In the genomic region with DNA sequence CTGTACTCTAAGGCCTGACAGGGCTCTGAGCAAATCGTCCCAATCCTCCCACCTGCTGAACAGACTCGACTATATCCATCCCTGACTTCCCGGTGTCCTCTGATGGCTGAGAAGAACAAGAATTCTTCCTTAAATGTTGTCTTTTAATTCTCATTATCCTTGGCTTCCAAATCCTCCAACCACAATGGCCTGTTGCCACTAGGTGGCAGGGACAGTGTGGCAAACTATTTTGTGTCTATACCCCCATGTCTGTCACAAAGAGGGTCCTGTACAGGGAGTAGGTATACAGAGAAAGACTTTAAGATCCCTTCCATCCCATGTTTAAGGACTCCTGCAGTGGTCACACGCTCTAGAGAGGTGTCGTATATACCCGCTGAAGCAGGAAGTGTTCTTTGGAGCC, we compare ENCODE assay signal across 16 mouse cellular contexts. TPM values are rescaled to one million over a fixed set of nuclear protein-coding genes. Genes with fewer than 3 reads are reported as not detected.
DNase-seq lines count a peak whose midpoint lies in the region; ATAC-seq and TF ChIP-seq lines count a peak whose summit lies in the region.
"Had no signal": no experiment of that assay in that cellular context is flagged by ENCODE, and none has a peak within 500 bp of the region (broad histone marks: within the 10 kb centered on the region; RNA-seq: fewer than 3 reads in every experiment).

No protein-coding gene starts in this region.

- peak; percentile 18; the same call in 1 of the 2 replicates for TF ChIP-seq CTCF in cerebellum, adult 2 months (IDR thresholded peaks at IDR 0.05; ENCODE audit: borderline replicate concordance, insufficient read depth, low read depth, low read length)
- peak; percentile 54 for TF ChIP-seq CTCF in kidney, postnatal 0 days (IDR thresholded peaks at IDR 0.05; ENCODE audit: low read depth)
- 0 out of 2 replicates have a peak, but pooled peaks have one; percentile 17 for TF ChIP-seq CTCF in cortical plate, adult 2 months (IDR thresholded peaks at IDR 0.05; ENCODE audit: extremely low read depth, insufficient read depth, low read length)

- H3K4me2 ChIP-seq in heart, embryonic 13.5 days, result peak overlapping the region; percentile 59
- H3K4me2 ChIP-seq in kidney, postnatal 0 days (ENCODE audit: low read length), result no peak overlapping the region
- H3K4me2 ChIP-seq: hindbrain, embryonic 15.5 days had no signal

- DNase-seq in cerebellum, adult 2 months, result no peak
- DNase-seq in cerebellum, adult 11 months, result no peak
- no peak for DNase-seq in heart, postnatal 14 days
- no peak for DNase-seq in kidney, postnatal 0 days (ENCODE audit: low spot score)
- DNase-seq in kidney, adult 18-20 months, result no peak
- DNase-seq: cerebellum, adult 8-10 months; gastrocnemius, postnatal 10 days; kidney, postnatal 14 days; left cerebral cortex, postnatal 4 days had no signal

- intact Hi-C loops in heart, postnatal 14 days (cut with DNase I), result loop anchor here (2.0 kb wide), 1 partner anchor 14 kb away; the partner anchor contains the start of gene Atoh8

- peak overlapping the region; percentile 63 for H3K9ac ChIP-seq in heart, embryonic 13.5 days
- no peak overlapping the region for H3K9ac ChIP-seq in kidney, postnatal 0 days (ENCODE audit: low read depth, low read length)
- H3K9ac ChIP-seq: hindbrain, embryonic 15.5 days; neural tube, embryonic 12.5 days had no signal

- 73% methylated on average over 6 of the region's 6 CpGs for WGBS in cerebellum, adult 2 months
- WGBS in heart, embryonic 13.5 days, result 55% methylated on average over 6 of the region's 6 CpGs
- WGBS in kidney, postnatal 0 days, result 64% methylated on average over 6 of the region's 6 CpGs

- H3K27ac ChIP-seq in cerebellum, adult 2 months (ENCODE audit: insufficient read depth, low read length), result no peak overlapping the region
- H3K27ac ChIP-seq in heart, embryonic 13.5 days (replicated peaks), result peak overlapping the region; percentile 62
- no peak overlapping the region for H3K27ac ChIP-seq in kidney, postnatal 0 days
- no peak overlapping the region for H3K27ac ChIP-seq in cortical plate, adult 2 months (ENCODE audit: insufficient read depth, low read length)
- H3K27ac ChIP-seq: hindbrain, embryonic 15.5 days; neural tube, embryonic 12.5 days had no signal

- peaks cover 2% of the 10 kb centered on the region; the same call in 1 of the 2 replicates for H3K36me3 ChIP-seq in heart, embryonic 13.5 days
- no peaks in the 10 kb centered on the region for H3K36me3 ChIP-seq in kidney, postnatal 0 days (ENCODE audit: insufficient read depth, low read length)
- H3K36me3 ChIP-seq: hindbrain, embryonic 15.5 days; neural tube, embryonic 12.5 days had no signal

- H3K4me1 ChIP-seq in cerebellum, adult 2 months (ENCODE audit: control insufficient read depth, insufficient read depth, low read length), result peaks cover 50% of the 10 kb centered on the region
- H3K4me1 ChIP-seq in heart, embryonic 13.5 days, result peaks cover 81% of the 10 kb centered on the region
- H3K4me1 ChIP-seq in kidney, postnatal 0 days (replicated peaks; ENCODE audit: insufficient read depth, low read length), result peaks cover 61% of the 10 kb centered on the region
- peaks cover 5% of the 10 kb centered on the region for H3K4me1 ChIP-seq in cortical plate, adult 2 months (ENCODE audit: control insufficient read depth, insufficient read depth, low read length)

- no peaks in the 10 kb centered on the region for H3K9me3 ChIP-seq in heart, embryonic 13.5 days
- no peaks in the 10 kb centered on the region for H3K9me3 ChIP-seq in kidney, postnatal 0 days (replicated peaks; ENCODE audit: low read length)
- H3K9me3 ChIP-seq: hindbrain, embryonic 15.5 days; neural tube, embryonic 12.5 days had no signal

- H3K27me3 ChIP-seq in cerebellum, adult 2 months (ENCODE audit: control insufficient read depth, insufficient read depth, low read length), result no peaks in the 10 kb centered on the region
- no peaks in the 10 kb centered on the region for H3K27me3 ChIP-seq in heart, embryonic 13.5 days (replicated peaks)
- no peaks in the 10 kb centered on the region for H3K27me3 ChIP-seq in kidney, postnatal 0 days (ENCODE audit: insufficient read depth, low read length)

- no peak for TF ChIP-seq POLR2A in cerebellum, adult 2 months (IDR thresholded peaks at IDR 0.05; ENCODE audit: borderline replicate concordance, insufficient read depth, low read length)
- no peak for TF ChIP-seq POLR2A in cortical plate, adult 2 months (IDR thresholded peaks at IDR 0.05; ENCODE audit: extremely low read depth, insufficient read depth, low read length)

- no peak overlapping the region for H3K4me3 ChIP-seq in cerebellum, adult 2 months (replicated peaks; ENCODE audit: insufficient read depth, low read depth, low read length)
- H3K4me3 ChIP-seq in heart, embryonic 13.5 days, result no peak overlapping the region
- H3K4me3 ChIP-seq in kidney, postnatal 0 days (replicated peaks; ENCODE audit: low read depth, low read length), result no peak overlapping the region
- H3K4me3 ChIP-seq in cortical plate, adult 2 months (ENCODE audit: insufficient read depth, low read length), result no peak overlapping the region
- H3K4me3 ChIP-seq: hindbrain, embryonic 15.5 days; neural tube, embryonic 12.5 days had no signal

- no peak for ATAC-seq in heart, embryonic 13.5 days (ENCODE audit: extremely low read depth, insufficient number of reproducible peaks, low FRiP score, low TSS enrichment)
- ATAC-seq in kidney, postnatal 0 days (replicated peaks; ENCODE audit: low FRiP score, low read depth), result no peak
- ATAC-seq in frontal cortex, adult (ENCODE audit: low TSS enrichment), result no peak
- ATAC-seq: midbrain, embryonic 16.5 days had no signal

RNA-seq across cellular contexts. Expression of gene Atoh8, which starts 14.1 kb away (rescaled TPM):
- polyA plus RNA-seq in cerebellum, adult 2 months (2012; rRNA removed), result 4.4 and 5.9 TPM in 2 replicates
- polyA plus RNA-seq in heart, embryonic 13.5 days (2015; fragmentation: Nextera tagmentation; extraction: Ambion mirVana), result 13.3 and 13.7 TPM in 2 replicates
- 10 to 100 TPM; 10.1 to 11.3 TPM for total RNA-seq in heart, postnatal 14 days (2021)
- polyA plus RNA-seq in kidney, postnatal 0 days (2015; fragmentation: Nextera tagmentation; extraction: Ambion mirVana), result 18.0 and 20.8 TPM in 2 replicates
- 2.1 and 2.5 TPM in 2 replicates for polyA plus RNA-seq in cortical plate, adult 2 months (2012; rRNA removed)
- total RNA-seq: megakaryocyte progenitor cell, adult 5-6 weeks had no signal
